Mouse (Mus musculus) ES-E14 (cell line): ENCODE measurements around the gene Mad1l1.

Experiments used
- CHD2 ChIP-seq: IDR thresholded peaks from 2 replicates; pipeline ENCODE4 v1.6.1; 2014; ENCODE audit warnings: mild to moderate bottlenecking, low read depth, low read length, inconsistent platforms
- MAFK ChIP-seq: IDR thresholded peaks from 2 replicates; pipeline ENCODE4 v1.6.1; 2014; ENCODE audit warnings: mild to moderate bottlenecking, low read depth, low read length, inconsistent platforms; ENCODE audit not compliant: insufficient read depth
- ZC3H11A ChIP-seq: IDR thresholded peaks from 2 replicates; pipeline ENCODE4 v1.6.1; 2012; ENCODE audit warnings: low read depth, mild to moderate bottlenecking, inconsistent platforms, low read length, borderline replicate concordance

GRCm38 (mm10) chr5:140292152-140292551, 29.2 kb downstream of the Mad1l1 start:
- TF ChIP-seq MAFK (no peak), CHD2 (no peak), ZC3H11A (peak; percentile 30; the same call in 1 of the 2 replicates)
